Mouse (Mus musculus) testis, adult 2 months (tissue): Measurements from ENCODE around the gene Zfp273.
"Not testable (repeated sequence)": the region's sequence is repeated elsewhere in the genome, so short reads cannot be mapped to it uniquely, and the experiment has no call there.

Experiments used
- CTCF ChIP-seq: fragments of 200-500 bp; IDR thresholded peaks from 2 replicates; pipeline ENCODE4 v1.5.1; 2012; ENCODE audit warnings: low read depth, mild to moderate bottlenecking, inconsistent platforms, low read length, moderate library complexity; ENCODE audit not compliant: control insufficient read depth, insufficient read depth, insufficient replicate concordance
- POLR2A ChIP-seq: fragments of 200-500 bp; IDR thresholded peaks from 2 replicates; pipeline ENCODE4 v1.6.1; 2012; ENCODE audit warnings: low read depth, mild to moderate bottlenecking, inconsistent platforms, low read length, moderate library complexity; ENCODE audit not compliant: control insufficient read depth

DNA sequence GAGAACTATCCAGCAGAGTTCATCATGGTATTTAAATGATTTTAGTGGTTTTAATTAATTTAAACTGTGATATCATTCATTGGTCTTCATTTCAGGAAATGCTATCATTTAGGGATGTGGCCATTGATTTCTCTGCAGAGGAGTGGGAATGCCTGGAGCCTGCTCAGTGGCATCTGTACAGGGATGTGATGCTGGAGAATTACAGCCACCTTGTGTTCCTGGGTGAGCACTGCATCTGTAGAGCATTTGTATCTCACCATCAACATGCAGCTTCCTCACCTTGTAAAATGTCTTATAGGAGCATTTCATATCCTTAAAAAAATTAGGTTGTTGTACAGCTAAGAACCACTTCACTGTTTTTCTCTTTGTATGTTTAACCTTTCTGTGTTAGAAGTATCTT, 19.6 kb downstream of the Zfp273 start:
- not testable (repeated sequence) for TF ChIP-seq POLR2A, CTCF
